30 mouse cellular contexts compared by ENCODE assay signal in genomic region chr10:93868886-93869285, GRCm38 (mm10). TPM values are rescaled to one million over a fixed set of nuclear protein-coding genes. Genes with fewer than 3 reads are reported as not detected.
"Had no signal": no experiment of that assay in that cellular context is flagged by ENCODE, and none has a peak within 500 bp of the region (broad histone marks: within the 10 kb centered on the region; RNA-seq: fewer than 3 reads in every experiment).

No protein-coding gene starts in this region.

- H3K27ac ChIP-seq: gastrocnemius, adult 2 months; heart, adult 2 months; heart, embryonic 13.5 days; heart, embryonic 15.5 days; hindbrain, embryonic 10.5 days; hindbrain, embryonic 12.5 days; hindbrain, embryonic 14.5 days; intestine, embryonic 15.5 days; layer of hippocampus, adult 2 months; limb, embryonic 10.5 days; limb, embryonic 12.5 days; liver, embryonic 13.5 days; liver, embryonic 15.5 days had no signal

- ATAC-seq: hindbrain, embryonic 16.5 days; intestine, embryonic 15.5 days; intestine, postnatal 0 days had no signal

- DNase-seq: gastrocnemius, adult 2 months; gastrocnemius, postnatal 10 days; gastrocnemius, postnatal 25 days; heart, adult 2 months; heart, postnatal 4 days; kidney, adult 18-20 months; kidney, adult 8-10 months; kidney, postnatal 10 days; kidney, postnatal 25 days; kidney, postnatal 4 days; liver; liver, embryonic 13.5 days had no signal

- H3K27me3 ChIP-seq: heart, embryonic 13.5 days; heart, embryonic 15.5 days; hindbrain, embryonic 12.5 days; intestine, embryonic 15.5 days; limb, embryonic 12.5 days; liver, embryonic 13.5 days; liver, embryonic 15.5 days had no signal

- H3K9me3 ChIP-seq: heart, embryonic 13.5 days; heart, embryonic 15.5 days; hindbrain, embryonic 10.5 days; hindbrain, embryonic 12.5 days; intestine, embryonic 15.5 days; limb, embryonic 10.5 days; limb, embryonic 12.5 days; liver, embryonic 13.5 days; liver, embryonic 15.5 days had no signal

- H3K9ac ChIP-seq: heart, embryonic 13.5 days; heart, embryonic 15.5 days; hindbrain, embryonic 12.5 days; hindbrain, embryonic 14.5 days; intestine, embryonic 15.5 days; limb, embryonic 12.5 days; liver, embryonic 13.5 days; liver, embryonic 15.5 days had no signal

- H3K4me1 ChIP-seq: heart, embryonic 13.5 days; heart, embryonic 15.5 days; hindbrain, embryonic 10.5 days; hindbrain, embryonic 12.5 days; intestine, embryonic 15.5 days; limb, embryonic 10.5 days; limb, embryonic 12.5 days; liver, embryonic 13.5 days; liver, embryonic 15.5 days had no signal

- H3K4me3 ChIP-seq: gastrocnemius, adult 2 months; heart, adult 2 months; heart, embryonic 13.5 days; heart, embryonic 15.5 days; hindbrain, embryonic 10.5 days; hindbrain, embryonic 12.5 days; intestine, embryonic 15.5 days; layer of hippocampus, adult 2 months; limb, embryonic 10.5 days; limb, embryonic 12.5 days; liver, embryonic 13.5 days; liver, embryonic 15.5 days had no signal

RNA-seq across cellular contexts. Expression of gene Usp44, which starts 37.5 kb away (rescaled TPM):
- total RNA-seq: heart, adult 2 months; heart, postnatal 25 days; layer of hippocampus, adult 2 months; layer of hippocampus, postnatal 10 days; layer of hippocampus, postnatal 25 days; left cerebral cortex, postnatal 14 days; left cerebral cortex, postnatal 36 days had no signal
- polyA plus RNA-seq: heart, adult 2 months; heart, postnatal 0 days had no signal
